Mouse (Mus musculus) ES-E14 (cell line): ENCODE measurements around the gene Wdr66. TPM values are rescaled to one million over a fixed set of nuclear protein-coding genes. Genes with fewer than 3 reads are reported as not detected.

ENCODE experiments used
- DNase-seq: peaks from one replicate; pipeline ENCODE4 v3.0.0-alpha.2; 2013; ENCODE audit warnings: low read depth, low spot score
- H3K27ac ChIP-seq: 2 replicates; pipeline ENCODE4 v1.5.1; 2012; ENCODE audit warnings: low read depth, mild to moderate bottlenecking, low read length, moderate library complexity, mixed read lengths; ENCODE audit not compliant: poor library complexity, insufficient read depth, severe bottlenecking
- H3K36me3 ChIP-seq: 2 replicates; pipeline ENCODE4 v1.6.1; 2012; ENCODE audit warnings: mild to moderate bottlenecking, low read length, moderate library complexity, mixed read lengths; ENCODE audit not compliant: control insufficient read depth, poor library complexity, insufficient read depth, severe bottlenecking
- H3K4me1 ChIP-seq, 2 experiments: fragments of 150-350 bp in 1 of 2; sonication (generic) in 1 of 2; 2 replicates each; pipeline ENCODE4 v1.6.1; 2012; ENCODE audit warnings: low read length in 2 of 2, mild to moderate bottlenecking in 1 of 2, mixed read lengths in 1 of 2; ENCODE audit not compliant: control insufficient read depth in 2 of 2, insufficient read depth in 2 of 2, poor library complexity in 1 of 2
- H3K4me3 ChIP-seq, 2 experiments: fragments of 150-350 bp in 1 of 2; sonication (generic) in 1 of 2; 2 replicates each; pipeline ENCODE4 v1.5.1; 2012; ENCODE audit warnings: low read length in 2 of 2, low read depth in 1 of 2, mild to moderate bottlenecking in 1 of 2, mixed read lengths in 1 of 2; ENCODE audit not compliant: insufficient read depth in 1 of 2, poor library complexity in 1 of 2, severe bottlenecking in 1 of 2
- H3K9ac ChIP-seq: 2 replicates; pipeline ENCODE4 v1.6.1; 2012; ENCODE audit warnings: low read depth, mild to moderate bottlenecking, low read length, mixed read lengths; ENCODE audit not compliant: poor library complexity, insufficient read depth, severe bottlenecking
- H3K9me3 ChIP-seq: fragments of 150-350 bp; sonication (generic); 2 replicates; pipeline ENCODE4 v1.6.1; 2012; ENCODE audit warnings: low read depth, mild to moderate bottlenecking, low read length; ENCODE audit not compliant: control insufficient read depth, insufficient read depth
- CHD2 ChIP-seq: IDR thresholded peaks from 2 replicates; pipeline ENCODE4 v1.6.1; 2014; ENCODE audit warnings: mild to moderate bottlenecking, low read depth, low read length, inconsistent platforms
- HCFC1 ChIP-seq: IDR thresholded peaks from 2 replicates; pipeline ENCODE4 v1.6.1; 2012; ENCODE audit warnings: low read length, inconsistent platforms, borderline replicate concordance; ENCODE audit not compliant: insufficient read depth
- MAFK ChIP-seq: IDR thresholded peaks from 2 replicates; pipeline ENCODE4 v1.6.1; 2014; ENCODE audit warnings: mild to moderate bottlenecking, low read depth, low read length, inconsistent platforms; ENCODE audit not compliant: insufficient read depth
- ZC3H11A ChIP-seq: IDR thresholded peaks from 2 replicates; pipeline ENCODE4 v1.6.1; 2012; ENCODE audit warnings: low read depth, mild to moderate bottlenecking, inconsistent platforms, low read length, borderline replicate concordance
- ZNF384 ChIP-seq: IDR thresholded peaks from 2 replicates; pipeline ENCODE4 v1.6.1; 2012; ENCODE audit warnings: low read depth, low read length, inconsistent platforms
- in situ Hi-C, 2 experiments: fragments of 600-800 bp; cut with MboI; formaldehyde crosslinking; loops; one replicate each; pipeline ENCODE4 v1.15.1; 2025; ENCODE audit warnings: low sequenced_read_pairs in 2 of 2, inconsistent platforms in 1 of 2; ENCODE audit not compliant: unreplicated experiment in 2 of 2
- total RNA-seq: library from RNA; depleted of rRNA; stranded (reverse); fragments of 300-350 nt; gene quantifications from 2 replicates; pipeline ENCODE4 v1.2.3, GENCODE M21; 2012

Wdr66 gene
- total RNA-seq, 1 experiment: 0.36 TPM

GRCm38 (mm10) chr5:123226851-123227250, 25.1 kb upstream of the Wdr66 start:
- DNase-seq: no peak
- Histone ChIP-seq H3K9ac (no peak overlapping the region), H3K9me3 (no peaks in the 10 kb centered on the region), H3K4me3 (no peak overlapping the region), H3K36me3 (no peaks in the 10 kb centered on the region), H3K27ac (no peak overlapping the region), H3K4me1 (peaks cover 1 to 3% of the 10 kb centered on the region in 2 experiments; a peak in 1 of 4 replicates)
- in situ Hi-C loops: no loop called here
- TF ChIP-seq CHD2 (no peak), ZC3H11A (no peak), MAFK (no peak), HCFC1 (no peak), ZNF384 (no peak)

- peak overlapping the region; percentile 84 to 100 for H3K4me3 ChIP-seq
- H3K27ac ChIP-seq: 0 out of 2 replicates have a peak overlapping the region, but pooled peaks have one; percentile 42
- H3K36me3 ChIP-seq: no peaks in the 10 kb centered on the region
- no peak for TF ChIP-seq ZNF384
- no peak for TF ChIP-seq ZC3H11A
- TF ChIP-seq HCFC1: peak; percentile 62; the same call in 1 of the 2 replicates
- H3K9ac ChIP-seq: peak overlapping the region; percentile 99
- peak; percentile 94 for DNase-seq
- in situ Hi-C loops: no loop called here
- peaks cover 1 to 3% of the 10 kb centered on the region in 2 experiments; a peak in 1 of 4 replicates for H3K4me1 ChIP-seq
- H3K9me3 ChIP-seq: no peaks in the 10 kb centered on the region
Observed at GRCm38 (mm10) chr5:123227762-123228523, 24.0 kb upstream of the Wdr66 start.

GRCm38 (mm10) chr5:123228524-123228922, 23.4 kb upstream of the Wdr66 start:
- Histone ChIP-seq H3K27ac (no peak overlapping the region), H3K4me1 (peaks cover 1 to 3% of the 10 kb centered on the region in 2 experiments; a peak in 1 of 4 replicates), H3K36me3 (no peaks in the 10 kb centered on the region), H3K4me3 (peak overlapping the region; percentile 84 to 100), H3K9me3 (no peaks in the 10 kb centered on the region), H3K9ac (peak overlapping the region; percentile 99)
- TF ChIP-seq ZC3H11A (no peak), CHD2 (no peak), HCFC1 (no peak), ZNF384 (no peak)
- in situ Hi-C loops: no loop called here
- DNase-seq: no peak

GRCm38 (mm10) chr5:123229296-123229695, 22.6 kb upstream of the Wdr66 start:
- peaks cover 1 to 3% of the 10 kb centered on the region in 2 experiments; a peak in 1 of 4 replicates for H3K4me1 ChIP-seq
- no peak overlapping the region for H3K9ac ChIP-seq
- no peaks in the 10 kb centered on the region for H3K9me3 ChIP-seq
- no peak for DNase-seq
- no peak overlapping the region for H3K4me3 ChIP-seq
- in situ Hi-C loops: no loop called here
- no peak overlapping the region for H3K27ac ChIP-seq
- TF ChIP-seq MAFK (no peak), ZNF384 (no peak), HCFC1 (no peak), ZC3H11A (no peak), CHD2 (no peak)
- no peaks in the 10 kb centered on the region for H3K36me3 ChIP-seq
